14 mouse cellular contexts compared by ENCODE assay signal in genomic region chr15:83158587-83159160, GRCm38 (mm10). TPM values are rescaled to one million over a fixed set of nuclear protein-coding genes. Genes with fewer than 3 reads are reported as not detected.
DNase-seq lines count a peak whose midpoint lies in the region; ATAC-seq lines count a peak whose summit lies in the region.
"Had no signal": no experiment of that assay in that cellular context is flagged by ENCODE, and none has a peak within 500 bp of the region (broad histone marks: within the 10 kb centered on the region; RNA-seq: fewer than 3 reads in every experiment).

No protein-coding gene starts in this region.

- H3K4me2 ChIP-seq in liver, embryonic 12.5 days, result no peak overlapping the region
- no peak overlapping the region for H3K4me2 ChIP-seq in liver, embryonic 11.5 days
- no peak overlapping the region for H3K4me2 ChIP-seq in midbrain, embryonic 16.5 days (ENCODE audit: low read length)
- no peak overlapping the region for H3K4me2 ChIP-seq in heart, embryonic 12.5 days
- H3K4me2 ChIP-seq: hindbrain, embryonic 12.5 days; midbrain, embryonic 15.5 days had no signal

- H3K27ac ChIP-seq in liver, embryonic 12.5 days, result peak overlapping the region; percentile 46; the same call in 1 of the 2 replicates
- H3K27ac ChIP-seq in liver, embryonic 11.5 days (ENCODE audit: low read depth, low read length), result no peak overlapping the region
- H3K27ac ChIP-seq in midbrain, embryonic 16.5 days (ENCODE audit: low read length), result no peak overlapping the region
- no peak overlapping the region for H3K27ac ChIP-seq in heart, embryonic 12.5 days (ENCODE audit: poor library complexity, severe bottlenecking)
- H3K27ac ChIP-seq: embryonic facial prominence, embryonic 10.5 days; hindbrain, embryonic 12.5 days; midbrain, embryonic 15.5 days had no signal

- WGBS in liver, embryonic 12.5 days (ENCODE audit: insufficient replicate concordance), result 74% methylated on average over 7 of the region's 7 CpGs
- 85% methylated on average over 7 of the region's 7 CpGs for WGBS in liver, embryonic 11.5 days
- 95% methylated on average over 7 of the region's 7 CpGs for WGBS in midbrain, embryonic 16.5 days
- 88% methylated on average over 7 of the region's 7 CpGs for WGBS in heart, embryonic 12.5 days

- no peak overlapping the region for H3K9ac ChIP-seq in liver, embryonic 12.5 days
- no peak overlapping the region for H3K9ac ChIP-seq in liver, embryonic 11.5 days (ENCODE audit: low read depth, low read length)
- no peak overlapping the region for H3K9ac ChIP-seq in midbrain, embryonic 16.5 days (ENCODE audit: low read depth, low read length)
- no peak overlapping the region for H3K9ac ChIP-seq in heart, embryonic 12.5 days
- H3K9ac ChIP-seq: hindbrain, embryonic 12.5 days; midbrain, embryonic 15.5 days had no signal

- peaks cover 100% of the 10 kb centered on the region for H3K36me3 ChIP-seq in liver, embryonic 12.5 days
- H3K36me3 ChIP-seq in liver, embryonic 11.5 days (ENCODE audit: control insufficient read depth, insufficient read depth, low read length), result peaks cover 43% of the 10 kb centered on the region
- H3K36me3 ChIP-seq in midbrain, embryonic 16.5 days (ENCODE audit: control insufficient read depth, insufficient read depth, low read length), result peaks cover 27% of the 10 kb centered on the region
- H3K36me3 ChIP-seq in heart, embryonic 12.5 days, result peaks cover 72% of the 10 kb centered on the region

- peak; percentile 21; the same call in 1 of the 2 replicates for ATAC-seq in liver, embryonic 12.5 days
- no peak for ATAC-seq in liver, embryonic 11.5 days (replicated peaks; ENCODE audit: low FRiP score)
- ATAC-seq in granulocyte monocyte progenitor cell, adult 5-6 weeks (replicated peaks; ENCODE audit: poor library complexity, severe bottlenecking), result 0 out of 2 replicates have a peak, but pooled peaks have one; percentile 1
- ATAC-seq in midbrain, embryonic 16.5 days, result no peak
- no peak for ATAC-seq in heart, embryonic 12.5 days (ENCODE audit: insufficient number of reproducible peaks, low FRiP score)
- ATAC-seq: midbrain, embryonic 15.5 days had no signal

- no peaks in the 10 kb centered on the region for H3K27me3 ChIP-seq in liver, embryonic 12.5 days (replicated peaks)
- H3K27me3 ChIP-seq in liver, embryonic 11.5 days (replicated peaks; ENCODE audit: control insufficient read depth, insufficient read depth, low read length), result no peaks in the 10 kb centered on the region
- no peaks in the 10 kb centered on the region for H3K27me3 ChIP-seq in midbrain, embryonic 16.5 days (ENCODE audit: control insufficient read depth, insufficient read depth, low read depth, low read length)
- no peaks in the 10 kb centered on the region for H3K27me3 ChIP-seq in heart, embryonic 12.5 days (replicated peaks)
- H3K27me3 ChIP-seq: hindbrain, embryonic 12.5 days; midbrain, embryonic 15.5 days had no signal

- peak; percentile 51 for DNase-seq in adrenal gland, postnatal 10 days
- no peak for DNase-seq in adrenal gland, postnatal 4 days (ENCODE audit: low spot score in 2 of 2)
- no peak for DNase-seq in liver, embryonic 11.5 days (ENCODE audit: low spot score)
- DNase-seq in cerebellum, adult 11 months, result no peak
- DNase-seq: cerebellum, postnatal 25 days; gastrocnemius, postnatal 36 days; thymus, adult 2 months had no signal

- no peak overlapping the region for H3K4me3 ChIP-seq in liver, embryonic 12.5 days
- H3K4me3 ChIP-seq in liver, embryonic 11.5 days (ENCODE audit: low read depth, low read length), result no peak overlapping the region
- H3K4me3 ChIP-seq in midbrain, embryonic 16.5 days (ENCODE audit: low read depth, low read length), result no peak overlapping the region
- no peak overlapping the region for H3K4me3 ChIP-seq in heart, embryonic 12.5 days
- H3K4me3 ChIP-seq: embryonic facial prominence, embryonic 10.5 days; hindbrain, embryonic 12.5 days; midbrain, embryonic 15.5 days had no signal

- H3K4me1 ChIP-seq in liver, embryonic 12.5 days, result peaks cover 41% of the 10 kb centered on the region
- H3K4me1 ChIP-seq in liver, embryonic 11.5 days (replicated peaks; ENCODE audit: control insufficient read depth, insufficient read depth, low read length), result peaks cover 6% of the 10 kb centered on the region
- H3K4me1 ChIP-seq in midbrain, embryonic 16.5 days (ENCODE audit: control insufficient read depth, insufficient read depth, low read length), result no peaks in the 10 kb centered on the region
- 0 out of 2 replicates have a peak, but pooled peaks cover 3% of the 10 kb centered on the region for H3K4me1 ChIP-seq in heart, embryonic 12.5 days (replicated peaks)
- H3K4me1 ChIP-seq: midbrain, embryonic 15.5 days had no signal

- H3K9me3 ChIP-seq in liver, embryonic 12.5 days (replicated peaks), result no peaks in the 10 kb centered on the region
- no peaks in the 10 kb centered on the region for H3K9me3 ChIP-seq in liver, embryonic 11.5 days (ENCODE audit: control insufficient read depth, low read length)
- no peaks in the 10 kb centered on the region for H3K9me3 ChIP-seq in midbrain, embryonic 16.5 days (replicated peaks; ENCODE audit: control insufficient read depth, low read length, poor library complexity, severe bottlenecking)
- no peaks in the 10 kb centered on the region for H3K9me3 ChIP-seq in heart, embryonic 12.5 days (replicated peaks)
- H3K9me3 ChIP-seq: embryonic facial prominence, embryonic 10.5 days; midbrain, embryonic 15.5 days had no signal

RNA-seq across cellular contexts. Expression of gene Poldip3, which starts 9.5 kb away (rescaled TPM):
- total RNA-seq in adrenal gland, postnatal 10 days (2021), result 10 to 100 TPM; 85.1 to 90.9 TPM
- 100 to 1,000 TPM; 148 to 152 TPM for total RNA-seq in adrenal gland, postnatal 4 days (2021)
- 83.0 and 86.7 TPM in 2 replicates for polyA plus RNA-seq in liver, embryonic 12.5 days (2016; fragmentation: Nextera tagmentation; extraction: Ambion mirVana)
- 117 and 127 TPM in 2 replicates for polyA plus RNA-seq in liver, embryonic 11.5 days (2014; fragmentation: Nextera tagmentation; extraction: Ambion mirVana)
- total RNA-seq in granulocyte monocyte progenitor cell, adult 5-6 weeks (2014; fragmentation: Nextera tagmentation), result 56.1 and 72.5 TPM in 2 replicates
- 78.7 and 81.9 TPM in 2 replicates for total RNA-seq in granulocyte monocyte progenitor cell, adult 5-6 weeks (2017)
- 140 and 145 TPM in 2 replicates for polyA plus RNA-seq in midbrain, embryonic 16.5 days (2015; fragmentation: Nextera tagmentation; extraction: Ambion mirVana)
- polyA plus RNA-seq in heart, embryonic 12.5 days (2016; fragmentation: Nextera tagmentation; extraction: Ambion mirVana), result 89.1 and 90.7 TPM in 2 replicates

RNA-seq across cellular contexts. Expression of gene Cyb5r3, which starts 13.7 kb away (rescaled TPM):
- 100 to 1,000 TPM; 176 to 199 TPM for total RNA-seq in adrenal gland, postnatal 10 days (2021)
- 100 to 1,000 TPM; 201 to 210 TPM for total RNA-seq in adrenal gland, postnatal 4 days (2021)
- 151 and 172 TPM in 2 replicates for polyA plus RNA-seq in liver, embryonic 12.5 days (2016; fragmentation: Nextera tagmentation; extraction: Ambion mirVana)
- polyA plus RNA-seq in liver, embryonic 11.5 days (2014; fragmentation: Nextera tagmentation; extraction: Ambion mirVana), result 210 and 219 TPM in 2 replicates
- 48.7 and 61.3 TPM in 2 replicates for total RNA-seq in granulocyte monocyte progenitor cell, adult 5-6 weeks (2014; fragmentation: Nextera tagmentation)
- 22.4 and 27.8 TPM in 2 replicates for total RNA-seq in granulocyte monocyte progenitor cell, adult 5-6 weeks (2017)
- 107 and 121 TPM in 2 replicates for polyA plus RNA-seq in midbrain, embryonic 16.5 days (2015; fragmentation: Nextera tagmentation; extraction: Ambion mirVana)
- polyA plus RNA-seq in heart, embryonic 12.5 days (2016; fragmentation: Nextera tagmentation; extraction: Ambion mirVana), result 132 and 136 TPM in 2 replicates

RNA-seq across cellular contexts. Expression of gene Rrp7a, which starts 36.1 kb away (rescaled TPM):
- total RNA-seq in adrenal gland, postnatal 10 days (2021), result 10 to 100 TPM; 75.1 to 75.6 TPM
- 100 to 1,000 TPM; 105 to 108 TPM for total RNA-seq in adrenal gland, postnatal 4 days (2021)
- 36.5 and 42.3 TPM in 2 replicates for polyA plus RNA-seq in liver, embryonic 12.5 days (2016; fragmentation: Nextera tagmentation; extraction: Ambion mirVana)
- polyA plus RNA-seq in liver, embryonic 11.5 days (2014; fragmentation: Nextera tagmentation; extraction: Ambion mirVana), result 71.1 and 77.6 TPM in 2 replicates
- total RNA-seq in granulocyte monocyte progenitor cell, adult 5-6 weeks (2014; fragmentation: Nextera tagmentation), result 26.9 and 35.9 TPM in 2 replicates
- 50.0 and 88.6 TPM in 2 replicates for total RNA-seq in granulocyte monocyte progenitor cell, adult 5-6 weeks (2017)
- polyA plus RNA-seq in midbrain, embryonic 16.5 days (2015; fragmentation: Nextera tagmentation; extraction: Ambion mirVana), result 90.6 and 93.0 TPM in 2 replicates
- 39.3 and 44.8 TPM in 2 replicates for polyA plus RNA-seq in heart, embryonic 12.5 days (2016; fragmentation: Nextera tagmentation; extraction: Ambion mirVana)

Comparison
In these comparisons a context has a peak if more than half of its experiments do, and no peak if none do; other contexts are left out.
1. ATAC-seq: peak in liver, embryonic 12.5 days (single experiment) and granulocyte monocyte progenitor cell, adult 5-6 weeks (single experiment); none in liver, embryonic 11.5 days (single experiment), midbrain, embryonic 16.5 days (single experiment) and heart, embryonic 12.5 days (single experiment).